Mouse (Mus musculus) urinary bladder, adult 18-20 months (tissue): ENCODE data around the gene Afm.

ENCODE experiments used
- DNase-seq, 2 experiments: peaks; one replicate each; pipeline ENCODE4 v3.0.0; 2022; ENCODE audit warnings: low spot score in 2 of 2, mixed read lengths in 2 of 2

Gene Afm

DNA sequence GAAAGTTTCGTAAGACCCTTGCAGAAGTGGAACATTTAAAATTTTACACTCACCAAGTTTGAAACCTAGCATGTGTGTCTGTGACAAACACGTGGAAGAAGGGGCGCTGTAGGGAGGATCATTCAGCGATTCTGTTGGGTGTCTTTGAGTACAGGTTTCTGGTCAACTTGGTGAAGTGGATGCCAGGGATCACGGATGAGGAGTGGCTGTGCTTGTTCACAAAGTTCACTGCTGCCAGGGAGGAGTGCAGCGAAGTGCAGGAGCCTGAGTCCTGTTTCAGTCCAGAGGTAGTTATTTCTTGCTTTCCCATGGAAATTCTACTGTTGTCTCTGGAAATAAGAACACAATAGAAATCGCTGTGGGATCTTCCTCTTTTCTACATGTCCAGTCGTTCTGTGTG lies 32.5 kb downstream of the Afm start:
- DNase-seq = no peak

DNA sequence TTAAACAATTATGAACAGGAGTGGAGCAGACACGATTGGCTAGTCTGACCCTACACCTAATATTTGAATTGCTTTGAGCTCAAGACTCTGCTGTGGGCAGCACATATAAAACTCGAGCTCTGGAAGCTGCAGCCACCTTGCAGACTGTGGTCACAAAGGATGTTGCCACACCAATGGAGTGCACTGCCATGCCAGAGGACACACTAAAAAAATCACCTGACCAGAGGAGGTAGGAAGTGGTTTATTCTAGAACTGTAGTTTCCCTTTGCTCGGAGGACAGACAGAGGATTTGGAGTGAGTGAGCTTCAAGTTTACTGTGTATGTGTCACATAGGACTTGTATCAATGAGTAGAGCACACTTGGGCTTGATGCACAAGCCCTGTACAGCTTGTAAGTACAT lies 37.3 kb downstream of the Afm start:
- no peak for DNase-seq

DNA sequence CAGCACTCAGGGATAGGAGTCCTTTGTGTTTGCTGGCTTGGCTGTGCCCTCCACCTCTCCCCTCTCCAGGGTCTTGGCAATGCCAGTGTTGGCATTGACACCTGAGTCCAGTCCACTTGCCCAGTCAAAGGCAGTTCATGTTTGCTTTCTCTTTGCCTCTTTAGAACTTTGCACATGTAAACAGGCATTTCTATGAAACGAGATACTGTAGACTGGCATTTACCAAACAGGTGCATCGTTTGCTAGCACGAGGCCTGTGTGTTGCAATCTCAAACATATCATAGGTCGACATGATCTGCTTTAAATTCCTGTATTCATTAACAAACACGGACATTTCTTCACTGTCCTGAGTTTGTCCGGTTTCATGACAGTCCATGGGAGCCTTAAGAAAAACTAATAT lies 42.0 kb downstream of the Afm start, which contains the start of gene 5830473C10Rik:
TSS of gene 5830473C10Rik (plus strand) at position 365 of the 400 bp plus-strand sequence.
- no peak for DNase-seq

DNA sequence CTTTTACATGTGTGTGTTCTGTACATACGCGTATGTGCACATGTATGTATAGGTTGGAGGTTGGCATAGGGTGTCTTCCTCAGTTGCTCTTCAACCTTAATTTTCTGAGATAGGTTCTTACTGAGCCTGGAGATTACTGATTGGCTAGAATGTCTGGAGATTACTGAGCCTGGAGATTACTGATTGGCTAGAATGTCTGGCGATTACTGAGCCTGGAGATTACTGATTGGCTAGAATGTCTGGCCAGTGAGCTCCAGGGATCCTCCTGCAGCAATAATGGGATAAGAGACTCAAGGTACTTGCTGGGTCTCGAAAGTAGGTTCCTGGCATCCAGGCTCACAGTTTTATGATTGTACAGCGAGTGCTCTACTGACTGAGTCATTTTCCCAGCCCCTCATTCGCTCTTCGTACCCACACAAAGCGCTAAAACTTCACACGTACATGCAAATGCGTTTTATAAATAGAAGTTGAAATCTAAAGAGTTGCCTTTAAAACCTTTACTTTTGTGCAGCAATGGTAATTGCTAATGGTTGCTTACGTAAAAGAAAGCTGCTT lies 43.1 kb downstream of the Afm start:
- no peak for DNase-seq

DNA sequence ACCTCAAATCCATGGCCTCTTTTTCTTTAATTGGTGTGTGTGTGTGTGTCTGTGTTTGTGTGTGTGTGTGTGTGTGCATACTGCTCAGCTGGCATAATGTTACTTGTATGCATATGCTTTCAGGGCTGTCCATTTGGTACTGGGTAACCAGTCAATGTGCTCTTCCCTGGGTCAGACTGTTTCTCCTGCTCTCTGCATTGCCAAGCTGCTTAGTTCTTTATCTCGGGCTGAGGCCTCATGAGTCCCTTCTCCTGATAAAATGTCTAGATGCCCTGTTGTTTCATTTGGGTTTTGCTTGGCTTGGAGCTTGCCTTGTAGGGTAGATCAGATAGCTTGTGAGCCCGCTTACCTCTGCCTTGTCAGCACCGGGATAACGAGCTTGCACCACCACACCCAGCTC lies 44.1 kb downstream of the Afm start:
- no peak for DNase-seq

DNA sequence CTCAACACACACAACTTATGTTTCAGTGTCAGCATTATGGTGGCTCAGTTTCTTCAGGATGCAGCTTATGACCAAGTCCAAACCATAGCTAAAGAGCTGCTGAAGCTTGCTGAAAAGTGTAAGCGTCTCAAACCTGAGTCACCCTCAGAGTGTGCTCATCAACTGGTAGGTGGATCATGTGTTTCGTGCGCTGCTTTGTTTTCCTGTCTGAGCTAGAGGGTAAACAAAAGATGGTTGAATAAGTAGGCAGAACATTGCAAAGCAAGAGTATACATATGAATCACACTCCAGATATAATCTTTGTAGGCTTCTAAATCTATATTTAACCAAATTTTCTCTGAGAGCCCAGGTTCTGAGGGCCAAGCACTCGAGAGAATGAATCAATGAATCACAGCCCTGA lies 45.4 kb downstream of the Afm start:
- DNase-seq = peak in 1 of 2 experiments; percentile 4

DNA sequence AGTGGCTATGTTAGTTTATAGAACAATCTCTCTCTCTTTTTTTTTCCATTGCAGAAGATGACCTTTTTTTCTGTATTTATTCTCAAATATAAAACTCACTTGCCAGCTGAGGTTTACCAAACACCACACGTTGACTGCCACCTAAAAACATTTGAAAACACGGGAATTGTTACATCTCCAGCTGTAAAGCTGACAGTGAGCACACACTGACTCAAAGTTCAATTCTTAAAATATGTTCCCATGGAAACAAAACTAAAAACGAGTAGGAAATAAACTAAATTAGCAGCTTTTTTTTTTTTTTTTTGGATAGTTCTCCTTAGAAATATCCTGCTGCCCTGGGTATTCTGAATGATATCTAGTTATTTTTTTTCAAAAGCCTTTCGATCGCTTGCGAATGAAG lies 46.5 kb downstream of the Afm start:
- no peak for DNase-seq

DNA sequence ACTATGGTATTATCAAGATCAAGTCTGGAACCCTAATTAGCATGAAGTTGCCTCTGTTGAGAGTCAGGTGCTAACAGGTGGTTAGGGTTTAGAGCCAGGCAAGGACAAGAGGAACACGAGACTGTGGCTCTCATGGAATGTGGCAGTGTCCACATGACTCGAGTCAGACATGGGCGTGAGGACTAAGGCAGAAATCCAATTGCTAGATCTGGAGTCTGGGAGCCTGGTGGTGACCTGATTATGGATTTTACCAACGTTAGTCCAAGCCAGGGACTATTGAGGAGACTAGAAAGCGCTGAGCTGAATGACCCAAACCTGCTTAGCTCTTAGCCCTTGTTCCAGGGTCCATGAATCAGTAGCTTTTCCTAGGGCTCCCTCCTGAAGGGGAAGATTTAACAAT lies 49.1 kb downstream of the Afm start:
- DNase-seq = no peak

DNA sequence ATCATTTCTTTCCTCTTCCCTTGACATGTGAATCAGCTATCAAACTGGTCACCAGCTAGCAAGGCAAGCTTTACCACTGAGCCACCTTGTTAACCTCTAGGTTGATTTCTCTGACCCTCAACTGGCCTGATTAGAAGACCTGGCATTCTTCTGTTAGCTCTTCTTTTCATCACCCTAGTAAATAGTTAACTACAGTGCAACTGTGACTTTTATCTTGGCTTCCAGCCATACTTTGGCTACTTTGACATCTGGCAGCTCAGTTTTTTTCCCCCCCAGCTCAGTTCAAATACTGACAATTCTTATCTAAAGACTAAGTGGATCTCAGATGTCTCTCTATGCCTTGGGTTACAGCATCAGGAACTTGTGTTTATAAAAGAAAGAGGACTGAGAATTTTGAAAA lies 49.6 kb downstream of the Afm start:
- DNase-seq = no peak

DNA sequence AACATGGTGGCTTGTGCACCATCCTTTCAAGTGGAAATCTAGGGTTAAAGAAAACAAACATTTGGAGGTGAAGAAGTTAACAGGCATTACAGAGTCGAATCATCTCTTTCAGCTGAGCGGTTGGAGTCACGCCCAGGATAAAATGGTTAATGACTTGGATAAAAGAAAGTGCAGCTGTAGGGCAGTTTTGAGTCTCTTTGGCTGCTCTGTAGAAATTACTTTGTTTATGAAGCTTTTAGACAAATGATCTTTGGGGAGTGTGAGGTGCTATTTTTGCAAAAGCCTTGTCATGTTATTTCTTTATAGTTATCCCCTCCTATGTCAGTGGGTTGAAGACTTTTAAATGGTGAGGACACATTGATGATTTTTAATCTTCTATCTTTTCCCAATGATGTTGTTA lies 52.5 kb downstream of the Afm start:
- DNase-seq = no peak

DNA sequence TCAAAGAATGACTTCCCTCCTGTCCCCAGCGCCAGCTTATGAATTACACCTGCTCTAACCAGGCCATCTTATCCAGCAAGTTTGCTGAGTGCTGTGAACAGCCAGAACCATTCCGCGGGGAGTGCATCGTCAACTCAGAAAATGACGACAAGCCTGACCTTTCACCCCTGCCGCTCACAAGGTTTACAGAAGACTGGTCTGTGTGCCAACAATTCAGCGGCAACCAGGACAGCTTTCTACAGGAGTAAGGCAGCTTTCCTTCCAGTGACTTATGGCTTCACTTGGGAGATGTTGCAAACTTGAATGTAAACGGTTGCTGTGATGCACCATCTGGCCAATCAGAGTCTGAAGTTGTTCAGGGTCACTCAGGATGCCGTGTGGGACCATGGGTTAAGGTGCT lies 59.0 kb downstream of the Afm start:
- no peak for DNase-seq

DNA sequence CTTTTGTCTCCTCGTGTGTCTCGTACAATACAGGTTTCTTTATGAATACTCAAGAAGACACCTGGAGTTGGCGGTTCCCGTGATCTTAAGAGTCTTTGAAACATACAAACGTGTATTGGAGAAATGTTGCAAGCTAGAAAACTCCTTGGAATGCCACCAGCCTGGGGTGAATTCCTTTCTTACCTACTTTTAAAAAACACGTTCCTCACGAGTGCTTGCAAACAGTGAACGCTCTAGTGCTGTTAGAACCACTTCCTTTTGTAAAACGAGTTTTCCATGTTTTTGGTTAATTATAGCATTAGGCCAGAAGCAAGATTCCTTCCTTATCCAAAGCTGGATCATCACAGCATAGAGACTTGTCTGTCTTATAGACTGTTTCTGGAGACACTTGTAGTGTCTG lies 60.8 kb downstream of the Afm start:
- DNase-seq = no peak

DNA sequence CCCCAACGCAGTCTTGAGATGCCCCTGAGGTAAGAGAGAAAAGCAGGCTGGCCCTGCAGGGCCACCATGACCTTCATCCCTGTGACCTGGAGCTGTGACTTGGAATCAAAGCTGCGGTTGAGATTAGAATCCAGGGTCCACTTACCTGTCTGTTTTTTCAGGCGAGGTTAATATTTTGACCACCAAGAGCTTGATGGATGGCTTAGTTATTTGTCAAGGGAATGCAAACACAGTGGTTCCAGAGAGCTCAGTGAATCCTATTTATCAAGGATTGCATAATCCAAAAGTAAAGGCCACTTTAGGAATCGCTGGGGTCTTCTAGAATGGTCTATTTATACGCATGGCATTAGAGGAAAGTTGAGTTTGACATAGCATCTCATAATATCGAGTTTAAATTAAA lies 63.4 kb downstream of the Afm start:
- DNase-seq = no peak

DNA sequence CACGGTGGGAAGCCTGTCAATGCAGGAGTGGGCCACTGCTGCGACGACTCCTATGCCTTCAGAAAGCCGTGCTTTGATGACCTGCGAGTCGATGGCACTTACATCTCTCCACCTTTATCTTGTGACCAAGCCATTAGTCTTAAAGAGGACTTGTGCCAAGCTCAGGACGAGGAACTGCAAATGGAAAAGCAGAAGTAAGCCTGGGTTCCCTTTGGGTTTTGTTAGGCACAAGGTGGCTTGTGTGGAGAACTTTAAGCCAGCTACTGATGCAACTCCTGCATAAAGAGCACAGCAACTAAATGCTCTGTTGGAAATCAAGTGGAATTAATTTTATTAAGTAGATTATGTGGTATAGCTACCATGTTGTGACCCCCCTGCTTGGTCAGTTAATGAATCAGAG lies 66.1 kb downstream of the Afm start:
- no peak for DNase-seq

DNA sequence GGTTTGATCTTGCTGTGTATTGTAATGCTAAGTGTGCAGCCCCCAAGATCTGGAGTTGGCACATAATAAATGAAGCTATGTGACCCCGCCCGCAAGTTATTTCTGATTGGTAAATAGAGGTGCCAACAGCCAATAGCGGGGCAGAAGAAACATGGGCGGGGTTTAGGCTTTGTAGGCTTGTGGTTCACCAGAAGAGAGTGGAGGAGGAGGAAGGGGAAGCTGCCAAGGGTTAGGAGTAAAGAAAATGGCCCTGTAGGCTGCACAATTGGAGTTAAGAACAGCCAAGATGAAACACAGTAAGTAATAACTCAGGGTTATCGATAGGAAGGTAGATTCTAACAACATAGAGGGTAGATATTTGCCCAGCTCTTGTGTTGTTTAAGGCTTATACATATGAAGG lies 67.8 kb downstream of the Afm start:
- DNase-seq = no peak

DNA sequence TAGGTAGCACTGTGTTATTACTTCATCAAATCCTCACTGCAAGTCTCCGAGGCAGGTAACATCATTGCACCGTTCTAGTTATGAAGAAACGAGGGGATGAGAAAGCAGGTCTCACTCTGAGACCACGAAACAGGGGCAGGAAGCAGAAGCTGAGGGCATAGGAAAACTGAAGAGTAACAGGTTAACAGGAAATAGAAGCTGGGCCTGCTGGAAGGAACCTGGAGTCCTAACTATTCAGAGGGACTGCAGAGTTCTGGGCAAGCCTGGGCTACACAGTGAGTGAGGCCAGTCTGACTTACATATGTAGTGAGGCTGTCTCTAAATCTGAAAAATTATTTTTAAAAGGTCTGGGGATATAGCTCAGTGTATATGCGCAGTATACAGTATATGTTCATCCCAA lies 69.4 kb downstream of the Afm start:
- DNase-seq = no peak

DNA sequence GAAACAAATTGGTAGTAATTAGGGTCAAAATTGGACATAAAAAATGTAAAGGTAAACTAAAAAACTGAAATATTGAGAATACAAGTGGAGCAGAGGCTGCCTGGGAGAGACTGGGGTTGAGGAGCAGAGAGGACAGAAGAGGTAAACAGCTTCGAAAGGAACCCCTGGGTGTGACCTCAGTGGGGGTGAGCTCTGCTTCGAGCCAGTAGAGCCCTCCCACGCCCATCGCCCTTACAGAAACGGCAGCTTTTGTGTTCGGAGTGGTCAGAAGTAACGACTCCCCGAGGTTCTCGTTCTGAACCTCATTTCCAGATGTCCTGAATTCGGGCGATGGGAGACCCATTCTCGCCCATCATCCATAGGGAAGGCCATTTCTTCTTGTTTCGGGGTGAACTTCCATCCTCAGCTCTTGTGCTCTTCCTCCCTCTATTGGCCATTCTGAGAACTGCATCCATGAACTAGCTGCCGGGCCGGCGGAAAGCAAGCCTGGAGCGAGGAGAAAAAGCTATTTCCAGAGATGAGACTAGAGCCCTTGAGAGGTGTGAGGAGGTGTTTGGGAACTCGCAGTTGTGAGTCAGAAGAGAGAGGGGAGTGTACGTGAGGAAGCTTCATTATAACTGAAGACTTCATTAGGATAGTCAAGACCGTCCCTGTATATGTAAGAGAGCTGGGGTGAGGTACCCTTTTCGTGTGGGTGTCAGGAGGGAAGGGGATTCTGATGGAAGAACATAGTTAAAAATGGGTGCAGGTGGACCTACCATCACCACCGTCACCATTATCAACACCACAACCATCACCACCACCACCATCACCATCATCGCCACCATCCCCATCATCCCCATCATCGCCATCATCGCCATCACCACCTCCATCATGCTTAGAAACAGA lies 70.2 kb downstream of the Afm start:
- peak; percentile 28 to 31 for DNase-seq

DNA sequence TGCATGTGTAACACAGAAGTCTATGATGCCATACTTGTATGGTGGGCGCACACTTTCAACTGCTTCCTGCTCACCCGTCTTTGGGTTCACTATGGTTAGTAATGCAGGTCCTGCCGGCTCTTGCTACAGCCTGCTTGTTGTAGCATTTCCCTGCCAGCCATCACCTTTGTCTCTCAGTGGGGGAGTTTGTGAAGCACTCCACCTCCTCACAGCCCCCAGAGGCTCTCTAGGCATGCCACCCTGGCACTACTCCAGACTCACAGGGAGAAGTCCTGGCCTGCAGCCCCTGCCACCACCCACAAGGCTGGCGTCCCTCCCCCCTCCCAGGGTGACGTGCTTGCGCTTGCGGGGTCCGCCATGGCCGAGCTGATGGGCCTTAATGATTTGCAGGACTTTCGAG lies 71.9 kb downstream of the Afm start:
- no peak for DNase-seq

DNA sequence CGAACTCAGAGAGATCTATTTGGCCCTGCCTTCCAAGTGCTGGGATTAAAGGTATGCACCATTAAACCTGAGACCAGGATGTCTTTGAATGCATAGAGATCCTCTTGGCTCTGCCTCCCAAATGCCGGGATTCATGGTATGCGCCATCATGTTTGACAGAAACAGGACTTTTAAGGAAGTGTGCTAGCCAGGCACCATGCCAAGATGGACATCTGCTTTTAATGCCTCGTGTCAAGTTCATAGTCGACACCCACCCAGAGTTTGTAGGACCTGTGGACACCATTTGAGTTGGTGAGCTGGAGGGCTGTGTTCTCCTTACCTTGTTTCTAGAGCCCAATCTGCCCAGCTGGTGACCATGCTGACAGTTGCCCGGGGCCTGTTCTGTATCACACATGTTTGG lies 73.2 kb downstream of the Afm start:
- no peak for DNase-seq

DNA sequence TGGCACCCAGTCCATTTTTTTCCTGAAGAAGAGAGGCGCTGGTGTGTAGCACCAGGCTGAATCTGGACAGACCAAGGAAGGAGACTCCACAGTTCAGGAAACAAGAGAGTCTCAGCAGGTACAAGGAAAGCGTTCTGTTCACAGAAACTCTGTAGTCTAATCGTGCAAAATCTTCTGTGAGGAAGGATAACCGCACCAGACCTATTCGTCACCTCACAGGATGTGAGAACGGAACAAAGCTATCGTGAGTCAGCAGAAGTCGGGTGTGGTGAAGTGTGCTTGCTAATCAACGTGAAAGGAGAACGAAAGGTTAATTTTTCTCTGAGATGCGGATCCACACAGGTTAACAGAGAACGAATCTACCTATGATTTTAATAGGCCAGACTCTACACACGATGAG lies 76.2 kb downstream of the Afm start:
- no peak for DNase-seq

DNA sequence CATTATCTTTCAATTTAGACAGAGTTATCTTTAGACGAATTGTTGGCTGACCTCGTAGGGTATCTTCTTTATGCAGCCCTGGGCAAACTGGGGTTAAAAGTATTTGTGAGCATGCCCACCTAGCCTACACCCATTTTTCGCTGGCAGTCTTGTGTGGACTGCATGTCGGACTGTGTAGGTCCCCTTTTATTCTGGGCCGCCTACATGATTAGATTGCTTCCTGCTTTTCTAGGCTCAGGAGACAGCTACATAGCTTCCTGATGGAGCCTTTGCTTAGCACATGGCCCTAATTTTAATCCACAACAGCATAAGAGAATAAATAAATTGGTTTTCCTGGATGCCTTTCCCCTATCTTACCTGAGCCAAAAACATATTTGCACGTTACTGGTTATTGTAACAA lies 77.4 kb downstream of the Afm start:
- no peak for DNase-seq

DNA sequence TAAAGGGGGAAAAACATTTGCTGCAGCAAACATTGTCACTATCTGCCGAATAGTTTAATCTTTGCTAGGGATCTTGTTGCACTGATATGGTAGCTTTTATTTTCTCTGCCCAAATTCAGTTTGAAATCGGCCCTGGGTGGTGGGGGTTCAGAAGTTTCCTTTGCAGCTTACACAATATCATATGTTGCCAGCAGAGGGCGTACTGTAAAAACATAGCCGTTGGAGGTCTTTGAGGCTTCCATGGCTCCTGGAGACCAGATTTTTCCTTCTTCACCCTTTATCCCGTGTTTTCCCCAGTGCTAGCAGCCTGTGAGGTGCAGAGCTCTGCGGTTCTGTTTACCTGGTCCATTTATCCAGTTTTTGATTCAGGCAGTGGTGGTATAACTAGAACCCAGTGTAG lies 82.7 kb downstream of the Afm start:
- no peak for DNase-seq
